Mouse (Mus musculus) cerebellum, postnatal 10 days (tissue): ENCODE measurements at regions not wholly inside any gene's neighbourhood (a gene's known extent, or its start where the extent isn't known, plus 50 kb on each side); places are given as distances from the start of the nearest gene placed in this dataset.
"Not testable (repeated sequence)": the region's sequence is repeated elsewhere in the genome, so short reads cannot be mapped to it uniquely, and the experiment has no call there.

Source experiments
- DNase-seq, 2 experiments: peaks; one replicate each; pipeline ENCODE4 v3.0.0; 2021; ENCODE audit warnings: mixed read lengths in 2 of 2

GRCm38 (mm10) chr14:9492228-9492627 lies 826.2 kb upstream of the 4930452B06Rik start:
- no peak for DNase-seq

DNA sequence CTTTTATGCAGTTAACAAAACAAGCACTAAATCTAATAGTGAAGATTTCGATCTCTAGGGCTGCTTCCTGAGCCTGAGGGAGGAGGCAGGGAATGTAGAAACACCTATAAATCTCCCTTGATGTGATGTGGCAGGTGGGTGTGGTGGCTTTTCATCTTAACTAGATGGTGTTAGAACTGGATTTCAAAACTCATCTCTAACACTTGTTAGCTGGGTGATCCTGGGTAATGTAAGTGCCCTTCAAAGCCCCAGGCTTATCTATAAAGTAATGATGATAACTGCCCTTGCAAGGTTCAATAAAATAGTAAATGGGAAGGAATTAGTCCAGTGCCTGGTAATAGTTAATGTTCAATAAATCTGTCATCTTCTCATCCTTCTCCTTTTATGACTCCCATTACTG lies 822.5 kb upstream of the 4930452B06Rik start:
- no peak for DNase-seq

- peak; percentile 9 to 29 for DNase-seq
These were observed 812.9 kb upstream of the 4930452B06Rik start for GRCm38 (mm10) chr14:9478981-9479380.

DNA sequence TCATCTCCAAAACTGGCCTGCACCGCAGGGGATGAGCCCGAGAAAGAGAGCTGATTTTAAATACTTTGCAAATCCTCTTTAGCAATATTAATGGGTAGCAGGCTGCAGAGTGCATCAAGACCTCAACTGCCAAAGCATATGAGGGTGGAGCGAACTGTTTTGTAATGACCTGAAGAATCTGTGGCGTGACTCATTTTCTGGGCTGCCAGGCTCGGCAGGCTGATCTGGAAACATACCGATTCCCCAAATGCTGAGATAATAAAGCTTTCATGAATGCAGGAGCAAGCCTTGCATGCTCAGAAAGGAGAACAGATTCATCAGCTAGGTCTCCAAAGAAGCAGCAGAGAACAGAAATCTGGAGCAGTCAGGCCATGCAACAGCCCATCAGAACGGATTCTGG lies 809.1 kb upstream of the 4930452B06Rik start:
- peak; percentile 8 to 16 for DNase-seq

- peak; percentile 23 to 52 for DNase-seq
These were observed 803.6 kb upstream of the 4930452B06Rik start for GRCm38 (mm10) chr14:9469686-9470085.

GRCm38 (mm10) chr14:9468654-9469053 lies 802.6 kb upstream of the 4930452B06Rik start:
- DNase-seq, result no peak

DNA sequence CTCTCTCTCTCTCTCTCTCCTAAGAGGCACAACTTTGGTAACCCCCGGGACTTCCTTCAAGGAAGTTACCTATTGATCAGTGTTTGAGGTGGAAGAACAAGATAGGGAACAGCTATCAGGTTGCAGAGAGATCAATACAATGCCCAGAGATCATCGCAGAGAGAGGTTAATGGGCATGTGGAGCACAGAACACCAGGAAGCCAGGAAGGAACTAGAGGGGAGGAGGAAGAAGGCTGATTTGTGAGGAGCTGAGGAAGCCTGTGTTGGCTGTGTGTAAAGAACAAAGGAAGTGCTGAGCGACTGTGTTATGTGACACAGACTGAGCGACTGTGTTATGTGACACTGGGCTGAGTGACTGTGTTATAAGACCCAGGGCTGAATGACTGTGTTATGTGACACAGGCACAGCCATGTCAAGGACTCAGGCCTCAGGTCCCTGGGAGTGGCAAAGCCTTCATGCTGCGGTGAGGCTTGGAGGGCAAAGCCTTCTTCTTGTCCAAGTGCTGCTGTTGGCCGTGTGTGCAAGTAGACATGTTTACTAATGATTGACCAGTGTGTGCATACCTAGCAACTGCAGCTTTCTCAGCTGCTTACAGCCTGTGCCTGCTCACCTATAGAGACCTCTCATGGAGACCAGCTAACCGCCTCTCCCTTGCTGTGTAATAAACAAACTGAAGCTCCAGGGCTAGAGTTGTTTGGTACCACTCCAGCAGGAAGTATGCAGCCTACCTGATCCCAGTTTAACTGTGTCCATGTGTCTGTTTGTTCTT lies 801.8 kb upstream of the 4930452B06Rik start:
- DNase-seq, result no peak

DNA sequence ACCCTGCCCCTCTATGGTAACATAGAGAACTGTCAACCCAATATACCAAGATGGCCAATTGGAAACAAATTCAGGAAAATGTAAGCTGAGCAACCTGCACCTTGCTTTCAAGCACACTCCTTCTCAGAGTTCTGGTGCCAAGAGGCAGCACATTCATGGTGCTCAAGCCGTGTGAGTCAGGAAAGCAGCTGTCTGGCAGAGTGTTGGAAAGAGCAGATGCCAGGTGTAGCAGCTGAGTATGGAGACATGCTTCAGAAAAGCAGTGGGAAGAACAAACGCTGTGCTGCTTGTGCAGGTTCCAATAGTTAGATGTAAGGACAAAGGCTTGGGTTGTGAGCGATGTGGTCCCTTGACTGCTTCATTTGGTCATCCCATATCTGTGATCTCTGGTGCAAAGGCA lies 794.0 kb upstream of the 4930452B06Rik start:
- DNase-seq, result no peak

GRCm38 (mm10) chr14:9458856-9459255 lies 792.8 kb upstream of the 4930452B06Rik start:
- no peak for DNase-seq

GRCm38 (mm10) chr14:9457801-9458495 lies 791.9 kb upstream of the 4930452B06Rik start:
- DNase-seq, result peak; percentile 55

- DNase-seq, result no peak
These were observed 789.9 kb upstream of the 4930452B06Rik start for GRCm38 (mm10) chr14:9455986-9456385.

GRCm38 (mm10) chr14:9449942-9450341 lies 783.9 kb upstream of the 4930452B06Rik start:
- DNase-seq, result peak; percentile 84 to 88

- DNase-seq, result no peak
These were observed 771.9 kb upstream of the 4930452B06Rik start for GRCm38 (mm10) chr14:9437896-9438295.

GRCm38 (mm10) chr14:9435136-9435535 lies 769.1 kb upstream of the 4930452B06Rik start:
- no peak for DNase-seq

- no peak for DNase-seq
These were observed 767.1 kb upstream of the 4930452B06Rik start for GRCm38 (mm10) chr14:9433081-9433590.

- peak; percentile 44 to 46 for DNase-seq
These were observed 765.8 kb upstream of the 4930452B06Rik start for GRCm38 (mm10) chr14:9431798-9432197.

- no peak for DNase-seq
These were observed 745.9 kb upstream of the 4930452B06Rik start for GRCm38 (mm10) chr14:9411822-9412403.

- DNase-seq, result no peak
These were observed 737.6 kb upstream of the 4930452B06Rik start for GRCm38 (mm10) chr14:9403688-9404087.

GRCm38 (mm10) chr14:9400861-9401260 lies 734.8 kb upstream of the 4930452B06Rik start:
- no peak for DNase-seq

DNA sequence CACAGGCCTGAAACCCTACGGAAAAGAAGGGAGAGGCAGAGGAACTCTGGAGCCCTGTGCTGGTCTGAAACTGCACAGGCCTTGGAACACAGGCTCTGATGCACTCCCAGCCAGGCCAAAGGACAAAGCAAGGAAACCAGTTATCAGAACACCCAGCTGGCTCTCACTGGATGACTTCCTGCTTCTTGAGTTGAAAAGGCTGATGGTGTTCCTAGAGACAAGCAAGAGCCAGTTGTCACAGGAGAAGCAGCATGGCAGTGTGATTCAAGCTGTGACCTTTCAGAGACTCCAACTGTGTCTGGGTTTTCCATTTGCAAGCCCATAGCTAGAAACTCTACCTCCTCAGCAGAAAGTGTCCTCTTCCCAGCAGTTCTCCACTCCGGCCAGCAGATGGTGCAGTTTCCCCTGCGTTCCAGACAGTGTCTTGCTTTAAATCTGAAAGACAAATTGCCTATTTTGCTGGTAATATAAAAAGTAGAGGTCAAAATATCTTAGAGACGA lies 727.3 kb upstream of the 4930452B06Rik start:
- DNase-seq, result peak; percentile 84 to 86

- not testable (repeated sequence) for DNase-seq
These were observed 724.0 kb upstream of the 4930452B06Rik start for GRCm38 (mm10) chr14:9389878-9390536.

DNA sequence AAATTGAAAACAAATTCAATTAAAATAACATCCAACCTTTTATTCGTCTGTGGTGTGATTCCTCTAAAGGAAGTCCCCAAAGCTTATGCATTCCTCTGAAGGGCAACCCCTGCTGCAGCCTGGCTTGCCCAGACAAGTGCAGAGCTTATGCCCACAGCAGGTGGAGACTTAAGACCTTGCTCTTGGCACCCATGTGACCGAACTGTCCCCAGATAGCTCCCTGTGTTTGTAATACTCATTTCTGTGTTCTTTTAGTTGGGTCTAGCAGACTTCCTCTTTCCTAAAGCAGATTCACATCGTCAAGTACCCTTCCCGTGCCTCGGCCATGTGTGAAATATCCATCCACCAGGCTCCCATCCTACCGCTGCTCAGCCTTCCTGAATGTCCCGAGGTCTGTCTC lies 723.1 kb upstream of the 4930452B06Rik start:
- no peak for DNase-seq
